Mouse (Mus musculus) gastrocnemius, adult 2 months (tissue): Measurements from ENCODE around the gene Rabgap1l. TPM values are rescaled to one million over a fixed set of nuclear protein-coding genes. Genes with fewer than 3 reads are reported as not detected.
"Not testable (repeated sequence)": the region's sequence is repeated elsewhere in the genome, so short reads cannot be mapped to it uniquely, and the experiment has no call there.

Source experiments
- DNase-seq: peaks from one replicate; pipeline ENCODE4 v3.0.0; 2022
- H3K27ac ChIP-seq: fragments of 200-600 bp; 2 replicates; pipeline ENCODE4 v1.8.1; 2022; ENCODE audit warnings: mild to moderate bottlenecking
- H3K4me3 ChIP-seq: fragments of 200-600 bp; 2 replicates; pipeline ENCODE4 v1.8.1; 2022; ENCODE audit warnings: mild to moderate bottlenecking, moderate library complexity
- CTCF ChIP-seq: fragments of 200-600 bp; IDR thresholded peaks from 2 replicates; pipeline ENCODE4 v1.8.1; 2022; ENCODE audit warnings: antibody characterized with exemption, mild to moderate bottlenecking, moderate library complexity
- intact Hi-C: fragments of 180-260 bp; cut with DNase I; formaldehyde crosslinking; loops from one replicate; pipeline ENCODE4 v1.15.1; 2025
- total RNA-seq, 2 experiments: library from RNA; stranded (reverse); gene quantifications; 2 replicates each; pipeline ENCODE4 v1.2.3; 2021

Rabgap1l gene
- total RNA-seq, 2 experiments from 2014 or later: 7.7 to 15.3 TPM

- no peak for DNase-seq
- H3K4me3 ChIP-seq: no peak overlapping the region
- no peak for TF ChIP-seq CTCF
- H3K27ac ChIP-seq: no peak overlapping the region
- intact Hi-C loops: no loop called here
These were observed 492.3 kb downstream of the Rabgap1l start for GRCm38 (mm10) chr1:160300704-160301103.

- DNase-seq: no peak
- TF ChIP-seq CTCF: no peak
- H3K4me3 ChIP-seq: no peak overlapping the region
- intact Hi-C loops: no loop called here
- no peak overlapping the region for H3K27ac ChIP-seq
These were observed 493.0 kb downstream of the Rabgap1l start for GRCm38 (mm10) chr1:160299979-160300378.

- DNase-seq: no peak
- no peak overlapping the region for H3K27ac ChIP-seq
- intact Hi-C loops: no loop called here
- no peak overlapping the region for H3K4me3 ChIP-seq
- no peak for TF ChIP-seq CTCF
These were observed 494.1 kb downstream of the Rabgap1l start for GRCm38 (mm10) chr1:160298893-160299292.

GRCm38 (mm10) chr1:160297701-160298100 is 495.3 kb downstream of the Rabgap1l start:
- TF ChIP-seq CTCF: no peak
- Histone ChIP-seq H3K4me3 (no peak overlapping the region), H3K27ac (no peak overlapping the region)
- DNase-seq: no peak
- intact Hi-C loops: no loop called here

- intact Hi-C loops: no loop called here
- no peak overlapping the region for H3K27ac ChIP-seq
- H3K4me3 ChIP-seq: no peak overlapping the region
- no peak for DNase-seq
- no peak for TF ChIP-seq CTCF
These were observed 497.7 kb downstream of the Rabgap1l start for GRCm38 (mm10) chr1:160295323-160295722.

GRCm38 (mm10) chr1:160293488-160293887 is 499.5 kb downstream of the Rabgap1l start:
- no peak for TF ChIP-seq CTCF
- DNase-seq: no peak
- Histone ChIP-seq H3K27ac (no peak overlapping the region), H3K4me3 (no peak overlapping the region)
- intact Hi-C loops: no loop called here

- Histone ChIP-seq H3K4me3 (no peak overlapping the region), H3K27ac (no peak overlapping the region)
- TF ChIP-seq CTCF: no peak
- no peak for DNase-seq
- intact Hi-C loops: no loop called here
These were observed 501.0 kb downstream of the Rabgap1l start for GRCm38 (mm10) chr1:160292058-160292457.

- no peak for DNase-seq
- no peak overlapping the region for H3K27ac ChIP-seq
- intact Hi-C loops: no loop called here
- H3K4me3 ChIP-seq: no peak overlapping the region
- TF ChIP-seq CTCF: no peak
These were observed 502.8 kb downstream of the Rabgap1l start for GRCm38 (mm10) chr1:160290242-160290641.

GRCm38 (mm10) chr1:160287058-160287645 is 505.9 kb downstream of the Rabgap1l start:
- Histone ChIP-seq H3K27ac (no peak overlapping the region), H3K4me3 (no peak overlapping the region)
- DNase-seq: no peak
- intact Hi-C loops: no loop called here
- no peak for TF ChIP-seq CTCF

GRCm38 (mm10) chr1:160286400-160287057 is 506.5 kb downstream of the Rabgap1l start:
- DNase-seq: no peak
- intact Hi-C loops: no loop called here
- TF ChIP-seq CTCF: no peak
- Histone ChIP-seq H3K27ac (no peak overlapping the region), H3K4me3 (no peak overlapping the region)

- H3K27ac ChIP-seq: no peak overlapping the region
- no peak for DNase-seq
- no peak for TF ChIP-seq CTCF
- intact Hi-C loops: no loop called here
- H3K4me3 ChIP-seq: no peak overlapping the region
These were observed 508.8 kb downstream of the Rabgap1l start for GRCm38 (mm10) chr1:160284241-160284640.

- intact Hi-C loops, H3K4me3 ChIP-seq, DNase-seq, H3K27ac ChIP-seq: not testable (repeated sequence)
These were observed 510.7 kb downstream of the Rabgap1l start for GRCm38 (mm10) chr1:160282166-160282874.

GRCm38 (mm10) chr1:160281337-160282084 is 511.5 kb downstream of the Rabgap1l start:
- H3K4me3 ChIP-seq: no peak overlapping the region
- intact Hi-C loops: no loop called here
- no peak overlapping the region for H3K27ac ChIP-seq
- DNase-seq: no peak
- no peak for TF ChIP-seq CTCF
